Mouse (Mus musculus) frontal cortex, adult 2 months (tissue): Measurements from ENCODE around the gene Nyx. TPM values are rescaled to one million over a fixed set of nuclear protein-coding genes. Genes with fewer than 3 reads are reported as not detected.
"Not testable (repeated sequence)": the region's sequence is repeated elsewhere in the genome, so short reads cannot be mapped to it uniquely, and the experiment has no call there.

Experiments used
- DNase-seq, 2 experiments: peaks; one replicate each; pipeline ENCODE4 v3.0.0; 2022; ENCODE audit warnings: low spot score in 1 of 2; ENCODE audit errors: extremely low spot score in 1 of 2
- polyA plus RNA-seq: library from polyadenylated mRNA; depleted of rRNA; stranded (reverse); fragments of >200 nt; gene quantifications from 2 replicates; pipeline ENCODE4 v1.2.3, GENCODE M21; 2012; rRNA removed

Nyx gene
- 0.21 and 0.42 TPM in 2 replicates for polyA plus RNA-seq

DNA sequence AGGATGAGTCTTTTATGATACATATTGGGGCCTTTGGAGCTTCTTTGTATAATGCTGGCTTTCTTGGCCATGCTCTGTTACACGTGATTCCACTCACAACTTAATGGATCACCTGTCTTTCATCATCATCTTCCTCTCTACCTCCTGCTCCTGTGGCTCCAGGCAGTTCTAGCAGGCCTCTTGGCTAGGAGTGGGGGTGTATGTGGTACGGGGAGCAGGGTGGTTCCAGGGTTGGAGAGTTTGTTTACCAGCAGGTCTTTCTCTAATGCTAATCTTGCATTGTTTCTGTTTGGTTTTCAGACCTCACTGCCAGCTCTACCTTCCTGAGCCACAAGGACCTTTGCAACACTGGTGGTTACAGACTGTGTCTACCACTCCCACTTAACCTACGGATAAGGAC, at the start of gene Nyx:
Nyx (plus strand) TSS at position 301 of the 400 bp plus-strand sequence.
- no peak for DNase-seq

DNA sequence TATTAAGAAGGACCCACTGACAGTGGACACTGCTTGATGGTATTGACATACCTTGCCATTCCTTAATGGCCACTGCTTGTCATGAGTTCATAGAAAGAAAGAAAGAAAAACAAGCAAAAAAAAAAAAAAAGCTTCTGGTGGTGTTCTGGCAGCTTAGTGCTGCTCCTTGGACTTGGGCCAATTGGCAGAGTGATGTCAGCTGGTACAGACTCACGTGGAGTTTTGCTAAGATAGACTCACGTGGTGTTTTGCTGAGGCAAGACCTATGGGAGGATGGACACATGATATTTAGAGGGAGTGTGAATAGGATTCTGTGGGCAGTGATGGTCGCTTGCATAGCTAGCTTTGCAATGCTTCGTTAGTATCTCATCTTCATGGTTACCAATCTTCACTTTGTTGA, 43.9 kb upstream of the Nyx start:
- DNase-seq: no peak

DNA sequence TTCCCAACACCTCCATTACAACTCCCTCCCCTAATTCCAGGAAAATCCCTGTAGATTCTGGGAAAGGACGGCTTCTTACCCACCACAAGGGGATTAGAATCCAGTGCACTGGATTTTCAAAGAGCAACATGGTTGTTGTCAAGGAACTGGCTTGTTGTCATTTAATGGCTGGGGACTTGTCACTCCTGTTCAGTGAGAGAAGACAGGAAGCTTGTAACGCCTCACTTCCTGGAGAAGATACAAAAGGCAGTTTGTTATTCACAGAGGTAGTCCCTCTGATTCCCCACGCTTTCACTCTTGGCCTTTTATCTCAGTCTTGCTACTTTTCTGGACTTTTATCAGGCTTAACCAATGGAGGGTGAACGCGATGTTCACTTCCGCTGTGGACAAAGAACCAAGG, 34.5 kb upstream of the Nyx start:
- no peak for DNase-seq

DNA sequence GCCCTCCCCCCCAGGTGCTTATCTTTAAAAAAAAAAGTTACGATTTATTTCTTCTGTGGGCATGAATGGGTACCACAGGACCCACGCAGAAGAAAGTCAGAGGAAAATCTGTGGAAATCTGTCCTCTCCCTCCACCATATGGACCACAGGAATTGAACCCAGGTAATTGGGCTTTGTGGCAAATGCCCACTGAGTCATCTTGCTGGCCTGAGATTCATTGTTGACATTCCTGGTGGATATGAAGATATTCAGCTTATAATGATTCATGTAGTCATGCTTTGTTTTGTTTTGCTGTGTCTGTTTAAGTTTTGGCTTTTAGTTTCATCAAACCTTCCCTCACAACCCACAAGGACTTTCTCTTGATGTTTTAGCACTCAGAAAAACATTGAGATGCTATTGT, 29.9 kb upstream of the Nyx start:
- not testable (repeated sequence) for DNase-seq

DNA sequence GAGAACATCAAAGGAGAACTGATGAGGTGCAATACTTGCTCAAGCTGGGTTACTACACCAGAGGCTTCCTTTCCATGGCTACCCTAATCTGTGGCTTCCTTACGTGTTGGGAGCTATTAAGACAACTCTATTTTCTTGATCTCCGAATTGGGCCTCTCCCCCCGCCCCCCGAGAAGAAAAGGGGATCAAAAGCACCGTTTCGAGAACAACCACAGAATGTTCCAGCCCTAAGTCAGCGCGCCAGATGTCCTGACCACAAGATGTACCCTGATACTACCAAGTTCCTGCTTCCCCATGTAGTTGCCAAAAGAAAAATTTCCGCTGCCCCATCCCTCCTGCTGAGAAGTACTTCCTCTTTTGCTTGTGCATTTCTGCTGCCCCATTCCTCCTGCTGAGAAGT, 9.4 kb upstream of the Nyx start:
- not testable (repeated sequence) for DNase-seq

DNA sequence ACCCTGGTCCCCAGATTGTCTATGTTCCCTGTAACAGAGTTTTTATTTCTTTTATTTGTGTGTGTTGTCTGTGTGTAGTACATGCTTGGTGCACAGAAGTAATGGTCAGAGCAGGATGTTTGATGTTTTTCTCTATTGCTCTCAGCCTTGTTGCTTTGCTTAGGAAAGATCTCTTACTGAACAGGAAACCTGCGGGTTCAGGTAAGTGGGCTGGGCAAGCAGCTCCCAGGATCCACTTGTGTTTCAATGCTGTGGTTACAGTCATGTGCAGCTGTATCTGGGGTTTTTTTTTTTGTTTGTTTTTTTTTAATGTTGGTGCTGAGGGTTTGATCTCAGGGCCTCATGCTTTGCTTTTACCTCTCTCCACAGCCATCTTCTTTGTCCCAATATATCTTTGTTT, 7.1 kb upstream of the Nyx start:
- no peak for DNase-seq

DNA sequence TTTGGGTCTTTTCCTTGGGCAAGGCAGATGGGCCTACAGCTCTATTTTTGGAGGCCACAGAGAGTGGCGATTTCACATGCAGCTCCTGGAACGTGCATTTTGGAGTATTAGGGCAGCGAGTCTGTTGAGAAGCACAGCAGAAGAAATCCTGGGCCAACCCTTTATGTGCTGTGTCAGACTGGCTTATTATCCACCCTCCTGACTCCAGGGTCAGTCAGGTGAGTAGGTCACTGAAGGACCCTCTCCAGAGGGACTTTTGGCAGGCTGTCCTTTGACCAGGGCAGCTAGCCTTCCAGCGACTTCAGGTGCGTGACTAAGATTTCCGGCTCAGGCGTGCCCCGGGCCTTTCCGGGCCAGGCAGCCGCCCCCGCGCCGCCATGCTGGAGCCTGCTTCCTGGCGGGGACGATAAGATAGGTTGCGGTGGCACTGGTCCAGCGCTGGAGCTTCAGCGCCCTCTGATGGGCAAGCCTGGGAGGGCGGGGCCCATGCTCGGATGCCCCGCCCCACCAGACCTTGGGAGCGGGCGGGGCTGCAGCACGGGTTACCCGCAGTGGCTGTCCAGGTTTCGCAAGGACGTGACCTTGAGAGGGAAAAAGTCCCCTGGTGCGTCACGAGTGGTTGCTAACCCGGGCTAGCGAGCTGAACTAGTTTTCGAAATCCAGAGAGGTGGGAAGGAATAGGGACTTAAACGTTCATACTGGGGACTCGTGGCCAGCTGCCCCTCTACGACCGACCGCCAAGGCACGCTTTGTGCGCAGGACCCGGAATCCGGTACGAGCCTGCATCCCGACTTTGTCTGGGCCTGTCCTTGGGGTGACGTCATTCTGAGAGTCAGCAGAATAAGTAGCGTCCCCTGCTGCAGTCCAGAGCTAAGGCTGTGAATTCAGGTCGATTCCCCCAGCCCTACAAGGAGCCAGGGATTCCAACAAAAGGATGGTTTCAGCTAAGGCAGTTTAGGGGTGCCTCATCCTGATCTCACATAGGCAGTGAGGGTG, 4.3 kb upstream of the Nyx start:
- peak; percentile 60 to 87 for DNase-seq

DNA sequence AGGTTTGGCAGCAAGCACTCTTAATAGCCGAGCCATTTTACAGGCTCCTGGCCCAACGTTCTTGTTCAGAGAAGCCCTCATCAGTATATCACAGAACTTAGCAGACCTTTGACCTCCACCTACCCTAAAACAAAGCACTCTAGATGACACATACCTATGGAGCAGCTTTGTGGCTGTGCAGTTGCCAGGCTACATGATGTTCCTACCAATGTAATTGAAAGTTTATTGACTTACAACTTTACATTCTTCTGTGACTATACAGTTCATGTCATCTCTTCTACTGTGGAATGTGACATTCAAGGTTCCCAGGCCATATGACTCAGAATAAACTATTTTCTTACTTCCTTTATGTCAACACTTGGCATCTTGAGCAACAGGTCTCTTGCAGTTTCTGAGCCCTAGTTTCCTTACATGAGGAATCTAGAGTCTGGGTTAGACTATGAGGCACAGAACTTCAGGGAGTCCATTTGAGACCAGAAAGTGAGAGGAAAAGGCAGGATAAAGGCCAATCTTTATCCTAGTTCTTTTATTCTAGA, 2.9 kb upstream of the Nyx start:
- DNase-seq: no peak

DNA sequence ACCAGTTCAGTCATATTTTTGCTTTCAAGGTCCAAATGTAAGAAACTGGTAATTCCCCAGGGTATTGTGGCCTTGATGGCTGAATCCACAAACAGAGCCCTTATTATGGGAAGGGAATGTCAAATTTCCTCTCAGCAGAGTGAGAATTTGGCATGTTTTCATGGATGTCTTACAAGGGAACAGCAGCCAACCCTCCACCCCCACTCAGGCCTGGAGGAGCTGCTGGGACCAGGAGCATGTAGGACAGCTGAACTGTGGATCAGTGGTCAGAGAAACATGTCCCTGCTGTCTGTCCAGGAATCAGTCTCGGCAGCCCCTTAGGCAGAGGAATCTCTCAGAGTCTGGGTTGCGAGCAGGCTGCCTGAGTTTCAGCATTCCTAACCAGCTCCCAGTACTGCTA, 771 bp downstream of the Nyx start:
- no peak for DNase-seq

DNA sequence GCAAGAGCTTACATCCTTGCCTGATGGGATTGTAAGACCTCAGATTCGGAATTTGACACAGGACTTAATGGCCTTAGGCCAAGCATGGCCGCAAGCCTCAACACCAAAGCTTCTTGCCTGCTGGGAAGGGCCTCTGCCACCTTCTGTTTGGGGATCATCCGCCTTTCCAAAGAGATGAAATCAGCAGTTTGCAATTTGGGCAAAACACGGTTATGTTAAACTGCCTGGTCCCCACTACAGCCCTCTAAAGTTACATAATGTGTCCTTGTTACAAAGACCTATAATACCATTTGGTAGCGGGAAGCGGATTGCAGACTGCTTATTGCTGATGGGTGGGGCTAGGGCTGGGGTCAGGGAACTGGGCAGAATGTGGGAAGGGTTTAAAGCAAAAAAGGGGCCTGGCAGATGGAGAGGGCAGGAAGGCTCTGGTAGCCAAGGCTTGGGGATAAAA, 1.2 kb downstream of the Nyx start:
- no peak for DNase-seq

DNA sequence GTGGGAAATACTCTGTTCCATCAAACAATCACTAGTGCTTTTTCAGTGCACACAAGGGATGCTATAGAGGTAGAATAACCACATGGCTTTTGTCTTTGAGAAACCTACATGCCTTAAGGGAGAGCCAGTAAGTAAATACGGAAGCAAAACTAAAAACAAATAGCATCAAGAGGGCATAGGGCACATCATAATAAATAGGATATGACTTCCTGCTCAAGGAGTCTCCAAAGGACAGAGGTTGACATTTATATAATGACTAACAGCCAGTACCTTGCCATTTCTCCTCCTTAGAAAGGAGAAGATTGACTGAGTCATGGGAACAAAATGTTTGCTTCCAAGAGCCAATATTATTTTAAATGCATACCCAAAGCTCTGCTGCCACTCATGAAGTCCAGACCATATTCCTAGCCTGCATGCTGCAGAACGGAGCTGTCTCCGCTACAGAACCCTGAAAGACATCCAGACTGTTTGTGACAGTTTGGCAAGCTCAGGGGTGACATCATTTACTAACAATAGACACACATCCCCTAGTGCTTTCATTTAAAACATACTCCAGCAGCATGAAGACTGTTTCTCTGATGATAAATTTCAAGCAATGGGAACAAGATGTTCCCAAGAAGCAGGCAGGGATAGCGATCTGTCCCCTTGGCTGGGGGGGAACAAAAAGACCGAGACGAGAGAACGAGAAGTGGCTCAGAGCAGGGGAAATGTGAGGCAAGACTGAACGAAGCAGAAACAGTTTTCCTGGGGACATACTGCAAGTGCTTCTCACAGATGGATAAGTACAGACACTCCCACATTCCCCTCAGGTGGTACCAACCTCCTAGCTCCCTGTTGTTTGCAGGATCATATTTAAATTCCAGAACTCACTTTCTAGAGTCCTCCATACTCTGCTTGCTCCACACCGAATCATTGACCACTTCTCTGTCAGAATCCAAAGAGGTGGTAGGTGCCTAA, 3.5 kb downstream of the Nyx start:
- peak; percentile 38 to 64 for DNase-seq

DNA sequence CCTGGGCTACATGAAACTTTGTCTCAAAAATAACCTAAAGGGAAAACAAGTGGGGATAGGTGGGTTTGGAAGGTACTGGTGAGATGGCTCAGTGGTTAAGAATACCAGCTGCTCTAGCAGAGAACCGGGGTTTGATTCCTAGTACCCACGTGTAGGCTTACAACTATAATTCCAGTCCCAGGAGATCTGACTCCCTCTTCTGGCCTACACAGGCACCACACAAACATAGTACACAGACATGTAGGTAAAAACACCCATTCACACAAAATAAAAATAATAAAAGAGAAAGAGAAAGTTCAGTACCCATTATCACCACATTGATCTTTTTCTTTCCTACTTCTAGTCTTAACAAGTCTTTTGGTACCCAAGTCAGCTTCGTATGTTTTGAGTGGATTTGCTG, 6.0 kb downstream of the Nyx start:
- DNase-seq: no peak

DNA sequence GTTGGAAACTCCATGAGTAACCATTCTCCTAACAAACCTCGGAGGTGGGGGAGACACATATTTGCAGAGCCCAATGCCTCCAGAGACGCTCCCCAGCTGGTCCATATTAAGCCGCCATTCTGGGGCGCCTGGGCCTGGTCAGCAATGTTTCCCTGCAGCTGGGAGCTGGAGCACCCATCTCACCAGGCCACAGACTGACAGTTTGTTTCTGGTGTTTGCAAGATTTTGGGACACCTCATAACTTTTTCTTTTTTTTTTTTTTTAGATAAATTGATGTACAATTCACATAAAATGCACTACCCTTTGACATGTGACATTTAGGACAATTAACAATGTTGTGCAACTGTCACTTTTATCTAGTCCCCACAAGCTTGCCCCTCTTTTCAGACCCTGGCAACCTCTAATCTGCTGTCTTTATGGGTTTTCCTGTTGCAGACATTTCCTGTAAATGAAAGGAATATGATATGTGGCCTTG, 6.9 kb downstream of the Nyx start:
- DNase-seq: no peak

DNA sequence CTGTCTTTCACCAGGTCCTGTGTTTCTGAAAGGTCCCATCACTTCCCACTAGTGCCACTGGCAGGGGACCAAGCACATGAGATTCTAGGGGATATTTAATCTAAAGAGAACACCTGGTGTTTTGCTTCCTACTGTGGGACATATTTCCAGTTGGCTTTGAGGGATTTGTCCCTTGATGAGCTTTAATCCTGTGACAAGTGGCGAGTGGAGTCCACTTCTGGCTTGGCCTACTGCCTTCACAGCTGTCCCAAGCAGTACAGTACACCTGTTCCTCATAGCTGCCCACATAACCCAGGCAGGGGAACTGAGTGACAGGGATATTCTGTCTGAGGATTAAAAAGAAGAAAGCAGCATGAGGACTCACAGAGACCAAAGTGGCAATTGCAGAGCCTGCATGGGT, 9.5 kb downstream of the Nyx start:
- no peak for DNase-seq

DNA sequence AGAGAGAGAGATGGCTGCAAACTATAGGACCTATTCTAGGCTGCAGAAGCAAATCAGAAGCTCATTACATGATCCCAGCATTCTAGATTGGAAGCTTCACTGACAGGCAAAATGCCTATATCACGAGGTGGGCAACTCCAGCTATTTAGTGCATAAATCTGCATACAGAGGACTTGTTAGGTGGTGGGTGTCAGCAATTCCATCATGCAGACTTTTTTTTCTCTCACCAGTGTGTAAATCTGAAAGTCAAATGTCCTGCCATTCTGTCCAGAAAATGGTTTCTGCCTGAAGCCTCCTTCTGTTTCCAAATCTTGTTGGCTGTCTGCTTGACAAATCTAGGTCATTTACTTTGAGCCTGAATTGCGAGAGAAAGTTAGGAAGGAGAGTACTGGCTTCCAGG, 11.7 kb downstream of the Nyx start:
- DNase-seq: no peak

DNA sequence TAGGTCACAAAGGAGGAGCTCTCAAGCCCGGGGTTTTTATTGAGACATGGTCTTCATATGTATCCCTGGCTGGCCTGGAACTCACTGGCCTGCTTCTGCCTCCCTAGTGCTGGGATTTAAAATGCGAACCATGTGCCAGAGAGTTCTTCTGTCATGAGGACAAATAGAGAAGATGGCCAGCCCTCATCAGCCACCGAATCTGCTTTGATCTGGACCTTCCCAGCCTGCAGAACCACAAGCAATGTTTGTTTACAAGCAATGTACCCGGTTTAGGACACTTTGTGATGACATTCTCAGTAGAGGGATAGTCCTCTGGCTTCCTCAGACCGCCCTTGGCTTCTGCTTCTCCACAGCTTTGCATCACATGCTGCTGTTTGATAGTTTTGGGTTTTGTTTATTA, 12.4 kb downstream of the Nyx start:
- no peak for DNase-seq

DNA sequence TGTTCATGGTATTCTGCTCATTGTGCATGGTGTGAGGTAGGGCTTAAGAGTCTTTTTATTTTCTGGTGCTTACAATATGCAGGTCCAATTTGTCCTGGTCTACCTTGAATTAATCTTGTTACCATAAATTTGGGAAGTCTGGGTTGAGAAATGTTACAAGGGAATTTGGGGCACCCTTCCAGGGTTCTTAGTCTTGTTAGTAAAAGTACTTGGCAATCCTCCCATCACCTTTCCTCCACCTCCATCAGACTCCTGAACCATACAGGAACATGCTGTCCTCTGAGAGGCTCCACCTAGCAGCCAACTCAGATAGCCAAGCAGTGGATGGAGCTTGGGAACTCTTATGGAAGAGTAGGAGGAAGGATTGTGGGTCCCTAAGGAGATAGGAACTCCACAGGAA, 13.7 kb downstream of the Nyx start:
- DNase-seq: no peak

DNA sequence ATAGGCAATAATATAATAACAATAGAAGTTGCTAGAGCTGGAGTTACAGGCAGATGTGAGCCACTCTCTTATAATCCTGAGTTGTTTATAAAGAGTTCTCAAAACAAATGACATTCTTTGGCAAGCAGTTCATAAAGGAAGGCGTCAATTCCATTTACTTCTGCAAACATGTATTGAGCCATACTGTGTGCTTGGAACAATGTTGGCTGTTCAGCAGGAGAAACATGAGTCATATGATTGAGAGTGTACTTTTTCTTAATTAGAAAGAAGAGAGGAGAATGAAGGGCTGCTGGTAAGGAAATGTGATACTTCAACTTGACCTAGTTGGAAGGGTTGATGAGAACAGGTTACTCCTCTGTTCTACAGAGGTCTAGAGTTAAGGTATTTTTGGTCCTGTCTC, 16.7 kb downstream of the Nyx start:
- DNase-seq: no peak

DNA sequence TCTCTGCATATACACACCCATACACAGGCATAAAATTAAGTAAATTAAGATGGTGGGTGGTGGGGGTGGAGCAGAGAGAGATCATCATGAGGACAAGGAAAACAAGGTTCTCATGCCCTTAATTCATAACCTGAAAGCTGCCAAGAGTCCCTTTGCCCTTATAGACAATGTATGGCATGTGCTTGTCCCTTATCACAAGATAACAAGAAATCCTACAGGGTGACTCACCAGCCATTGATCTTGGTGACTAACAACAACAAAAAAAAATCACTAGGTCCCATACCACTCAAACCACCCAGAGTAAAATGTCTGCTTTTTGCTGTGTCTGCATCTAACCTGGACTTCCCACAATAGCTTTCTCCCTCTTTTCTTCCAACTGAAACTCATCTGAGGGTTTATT, 18.5 kb downstream of the Nyx start:
- DNase-seq: no peak

DNA sequence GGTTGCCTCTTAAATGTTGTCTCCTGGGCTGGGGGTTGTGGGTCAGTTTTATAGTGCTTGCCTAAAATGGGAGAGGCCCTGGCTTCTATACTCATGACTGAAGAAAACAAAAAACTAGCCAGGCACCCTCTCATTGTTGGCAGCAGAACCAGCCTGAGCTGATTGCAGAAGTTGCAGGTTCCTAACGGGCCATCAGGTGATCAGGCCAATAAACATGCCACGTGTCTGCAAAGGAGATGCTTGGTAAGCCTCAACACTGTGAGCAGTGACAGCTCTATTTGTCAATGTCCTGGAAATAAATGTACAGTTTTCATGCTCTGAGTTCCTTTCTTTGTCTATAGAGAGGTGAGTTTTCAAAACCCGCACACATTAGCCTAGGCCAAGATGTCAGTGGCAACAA, 23.1 kb downstream of the Nyx start:
- DNase-seq: no peak

DNA sequence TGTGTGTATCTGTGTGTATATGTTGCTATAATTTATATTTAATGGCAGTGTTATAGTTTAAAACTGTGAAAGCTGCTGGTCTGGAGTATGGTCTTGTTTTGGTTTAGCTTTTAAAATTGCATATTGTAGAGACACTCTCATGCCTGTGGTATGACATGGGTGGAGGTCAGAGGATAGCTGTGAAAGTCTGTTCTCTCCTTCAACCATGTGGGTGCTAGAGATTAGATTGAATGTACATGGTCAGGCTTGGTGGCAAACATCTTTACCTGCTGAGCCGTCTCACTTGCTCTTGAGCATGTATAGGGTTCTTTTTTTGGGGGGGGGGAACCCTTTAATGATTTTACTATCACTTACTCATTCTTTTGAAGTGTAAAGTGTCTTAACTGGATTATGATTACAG, 23.9 kb downstream of the Nyx start:
- DNase-seq: no peak
